Comparison of ENCODE assay signal across 26 mouse cellular contexts in the genomic region with DNA sequence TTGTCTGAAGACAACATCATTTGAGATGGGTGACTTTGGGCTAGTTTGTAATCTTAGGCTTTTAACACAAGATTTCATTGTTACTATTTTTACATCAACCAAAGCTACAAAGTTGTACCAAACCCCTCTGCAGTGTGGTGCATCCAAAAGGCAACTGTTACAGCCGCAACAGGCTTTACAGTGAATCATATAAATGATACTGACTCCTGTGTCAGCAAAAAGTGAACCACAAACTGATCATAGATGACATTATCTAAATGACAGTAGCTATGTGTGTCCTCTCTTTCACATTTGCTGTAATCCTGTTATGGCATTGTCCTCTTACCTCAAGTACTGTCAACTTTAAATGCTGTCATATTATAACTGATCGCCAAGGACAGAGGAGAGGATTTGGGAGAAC.
DNase-seq lines count a peak whose midpoint lies in the region; ATAC-seq and TF ChIP-seq lines count a peak whose summit lies in the region.
"Had no signal": no experiment of that assay in that cellular context is flagged by ENCODE, and none has a peak within 500 bp of the region (broad histone marks: within the 10 kb centered on the region; RNA-seq: fewer than 3 reads in every experiment).

No protein-coding gene starts in this region.

- no peaks in the 10 kb centered on the region for H3K36me3 ChIP-seq in heart, embryonic 10.5 days
- no peaks in the 10 kb centered on the region; the same call in 1 of the 2 replicates for H3K36me3 ChIP-seq in spleen, adult 2 months (ENCODE audit: control insufficient read depth, insufficient read depth, low read length)
- H3K36me3 ChIP-seq in liver, embryonic 16.5 days (ENCODE audit: control insufficient read depth, insufficient read depth), result peaks cover 6% of the 10 kb centered on the region
- H3K36me3 ChIP-seq: hindbrain, embryonic 13.5 days had no signal

- no peak for DNase-seq in heart, embryonic 10.5 days (ENCODE audit: low spot score)
- DNase-seq in heart, postnatal 4 days, result no peak
- no peak for DNase-seq in left cerebral cortex, adult 2 months (ENCODE audit: extremely low spot score in 1 of 2, low spot score in 2 of 2)
- DNase-seq in left cerebral cortex, postnatal 36 days (ENCODE audit: low spot score in 2 of 2), result no peak
- no peak for DNase-seq in spleen, adult 2 months (ENCODE audit: low read depth in 1 of 2, low spot score in 2 of 2)
- no peak for DNase-seq in spleen, postnatal 4 days (ENCODE audit: low spot score in 2 of 2)
- no peak for DNase-seq in thymus, postnatal 0 days (ENCODE audit: low spot score)
- DNase-seq: adrenal gland, adult 2 months; adrenal gland, postnatal 14 days; cerebellum, adult 11 months; cerebellum, adult 2 months; cerebellum, adult 9-11 months; cerebellum, postnatal 25 days; forebrain, postnatal 0 days; gastrocnemius, adult 2 months; gastrocnemius, postnatal 14 days; heart, adult 11 months had no signal

- H3K4me2 ChIP-seq in liver, embryonic 16.5 days (ENCODE audit: low read depth, low read length), result no peak overlapping the region
- H3K4me2 ChIP-seq: embryonic facial prominence, embryonic 12.5 days; embryonic facial prominence, embryonic 15.5 days; heart, embryonic 13.5 days; hindbrain, embryonic 13.5 days had no signal

- H3K4me1 ChIP-seq in heart, embryonic 10.5 days, result peaks cover 48% of the 10 kb centered on the region
- H3K4me1 ChIP-seq in spleen, adult 2 months (ENCODE audit: control insufficient read depth, insufficient read depth, insufficient read length), result peaks cover 60% of the 10 kb centered on the region; the same call in 1 of the 2 replicates
- H3K4me1 ChIP-seq in liver, embryonic 16.5 days (ENCODE audit: control insufficient read depth, low read depth, low read length), result peaks cover 46% of the 10 kb centered on the region

- TF ChIP-seq POLR2A in spleen, adult 2 months (IDR thresholded peaks at IDR 0.05; ENCODE audit: low read depth, low read length), result no peak

- H3K9ac ChIP-seq in liver, embryonic 16.5 days (ENCODE audit: low read depth, low read length), result no peak overlapping the region
- H3K9ac ChIP-seq: embryonic facial prominence, embryonic 12.5 days; embryonic facial prominence, embryonic 15.5 days; forebrain, postnatal 0 days; heart, embryonic 13.5 days; hindbrain, embryonic 13.5 days had no signal

- intact Hi-C loops in left cerebral cortex, adult 2 months (cut with DNase I), result no loop called here
- intact Hi-C loops in left cerebral cortex, postnatal 36 days (cut with DNase I), result no loop called here

- H3K27me3 ChIP-seq in heart, embryonic 10.5 days (ENCODE audit: insufficient read depth, poor library complexity, severe bottlenecking), result no peaks in the 10 kb centered on the region
- H3K27me3 ChIP-seq in spleen, adult 2 months (ENCODE audit: control insufficient read depth, insufficient read depth, low read length), result no peaks in the 10 kb centered on the region
- H3K27me3 ChIP-seq in liver, embryonic 16.5 days (ENCODE audit: control insufficient read depth, insufficient read depth, low read depth, low read length), result no peaks in the 10 kb centered on the region
- H3K27me3 ChIP-seq: embryonic facial prominence, embryonic 12.5 days; embryonic facial prominence, embryonic 15.5 days; heart, embryonic 13.5 days; hindbrain, embryonic 13.5 days had no signal

- H3K4me3 ChIP-seq in heart, embryonic 10.5 days, result no peak overlapping the region
- H3K4me3 ChIP-seq in left cerebral cortex, adult 2 months, result no peak overlapping the region
- no peak overlapping the region for H3K4me3 ChIP-seq in spleen, adult 2 months (ENCODE audit: extremely low read depth, insufficient read depth, insufficient read length)
- H3K4me3 ChIP-seq in liver, embryonic 16.5 days (ENCODE audit: low read depth, low read length), result no peak overlapping the region
- H3K4me3 ChIP-seq: embryonic facial prominence, embryonic 12.5 days; embryonic facial prominence, embryonic 15.5 days; gastrocnemius, adult 2 months; heart, embryonic 13.5 days; hindbrain, embryonic 10.5 days; hindbrain, embryonic 13.5 days had no signal

- no peak for TF ChIP-seq CTCF in left cerebral cortex, adult 2 months (IDR thresholded peaks at IDR 0.05)
- no peak for TF ChIP-seq CTCF in spleen, adult 2 months (IDR thresholded peaks at IDR 0.05; ENCODE audit: extremely low read depth, insufficient read depth, insufficient read length, insufficient replicate concordance)

- no peaks in the 10 kb centered on the region for H3K9me3 ChIP-seq in heart, embryonic 10.5 days
- H3K9me3 ChIP-seq in liver, embryonic 16.5 days (replicated peaks; ENCODE audit: control insufficient read depth, low read length), result peaks cover 3% of the 10 kb centered on the region; the same call in 1 of the 2 replicates
- H3K9me3 ChIP-seq: embryonic facial prominence, embryonic 12.5 days; embryonic facial prominence, embryonic 15.5 days; hindbrain, embryonic 13.5 days had no signal

- 0 out of 2 replicates have a peak overlapping the region, but pooled peaks have one; percentile 18 for H3K27ac ChIP-seq in heart, embryonic 10.5 days
- peak overlapping the region; percentile 51; the same call in 1 of the 2 replicates for H3K27ac ChIP-seq in left cerebral cortex, adult 2 months
- peak overlapping the region; percentile 29; the same call in 1 of the 2 replicates for H3K27ac ChIP-seq in spleen, adult 2 months (ENCODE audit: insufficient read depth, low read length)
- H3K27ac ChIP-seq in liver, embryonic 16.5 days (ENCODE audit: low read length), result peak overlapping the region; percentile 88
- H3K27ac ChIP-seq: embryonic facial prominence, embryonic 12.5 days; embryonic facial prominence, embryonic 15.5 days; gastrocnemius, adult 2 months; hindbrain, embryonic 10.5 days; hindbrain, embryonic 13.5 days had no signal

- no peak for ATAC-seq in liver, embryonic 16.5 days (ENCODE audit: low read depth)
- ATAC-seq: forebrain, embryonic 14.5 days; forebrain, postnatal 0 days; hindbrain, embryonic 16.5 days; Patski had no signal

- WGBS in heart, embryonic 10.5 days, result 90% methylated on average over 2 of the region's 2 CpGs
- WGBS in spleen, adult 2 months, result 92% methylated on average over 2 of the region's 2 CpGs
- WGBS in liver, embryonic 16.5 days (ENCODE audit: insufficient replicate concordance), result 61% methylated on average over 2 of the region's 2 CpGs

Comparison
In these comparisons a context has a peak if more than half of its experiments do, and no peak if none do; other contexts are left out.
1. H3K27ac ChIP-seq: peak in every context shown above with its lines; median percentile 88 in liver, embryonic 16.5 days; 51 in left cerebral cortex, adult 2 months; 29 in spleen, adult 2 months; 18 in heart, embryonic 10.5 days.